ENCODE assay signal across 16 mouse cellular contexts in genomic region chr2:28617498-28618486, GRCm38 (mm10). TPM values are rescaled to one million over a fixed set of nuclear protein-coding genes. Genes with fewer than 3 reads are reported as not detected.
A peak's percentile ranks its signal among the peaks of the same experiment; 100 is the strongest.
DNase-seq lines count a peak whose midpoint lies in the region; ATAC-seq lines count a peak whose summit lies in the region.
"Had no signal": no experiment of that assay in that cellular context is flagged by ENCODE, and none has a peak within 500 bp of the region (broad histone marks: within the 10 kb centered on the region; RNA-seq: fewer than 3 reads in every experiment).

No protein-coding gene starts in this region.

- 0 out of 2 replicates have a peak, but pooled peaks cover 3% of the 10 kb centered on the region for H3K4me1 ChIP-seq in intestine, embryonic 14.5 days (replicated peaks; ENCODE audit: control insufficient read depth, insufficient read depth, low read length)
- 0 out of 2 replicates have a peak, but pooled peaks cover 3% of the 10 kb centered on the region for H3K4me1 ChIP-seq in intestine, embryonic 16.5 days (ENCODE audit: control insufficient read depth, insufficient read depth, low read length)
- H3K4me1 ChIP-seq in liver, embryonic 12.5 days = peaks cover 83% of the 10 kb centered on the region
- H3K4me1 ChIP-seq: midbrain, embryonic 12.5 days had no signal

- H3K9ac ChIP-seq in intestine, embryonic 14.5 days (ENCODE audit: low read length) = no peak overlapping the region
- no peak overlapping the region for H3K9ac ChIP-seq in intestine, embryonic 16.5 days (ENCODE audit: low read depth, low read length)
- H3K9ac ChIP-seq in liver, embryonic 12.5 days = peak overlapping the region; percentile 88
- H3K9ac ChIP-seq: hindbrain, embryonic 13.5 days; midbrain, embryonic 12.5 days had no signal

- H3K4me3 ChIP-seq in intestine, embryonic 14.5 days (ENCODE audit: low read depth, low read length) = no peak overlapping the region
- H3K4me3 ChIP-seq in intestine, embryonic 16.5 days (ENCODE audit: low read length) = no peak overlapping the region
- peak overlapping the region; percentile 78 for H3K4me3 ChIP-seq in liver, embryonic 12.5 days
- H3K4me3 ChIP-seq: hindbrain, embryonic 13.5 days; midbrain, embryonic 12.5 days had no signal

- H3K9me3 ChIP-seq in intestine, embryonic 14.5 days (ENCODE audit: control insufficient read depth, low read length) = no peaks in the 10 kb centered on the region
- H3K9me3 ChIP-seq in intestine, embryonic 16.5 days (ENCODE audit: control insufficient read depth, low read length) = no peaks in the 10 kb centered on the region
- no peaks in the 10 kb centered on the region for H3K9me3 ChIP-seq in liver, embryonic 12.5 days (replicated peaks)
- H3K9me3 ChIP-seq: hindbrain, embryonic 13.5 days; midbrain, embryonic 12.5 days had no signal

- H3K27ac ChIP-seq in intestine, embryonic 14.5 days (ENCODE audit: low read depth) = no peak overlapping the region
- H3K27ac ChIP-seq in intestine, embryonic 16.5 days (ENCODE audit: low read length) = no peak overlapping the region
- peak overlapping the region; percentile 97 for H3K27ac ChIP-seq in liver, embryonic 12.5 days
- H3K27ac ChIP-seq: hindbrain, embryonic 13.5 days; midbrain, embryonic 12.5 days had no signal

- H3K4me2 ChIP-seq in intestine, embryonic 14.5 days (ENCODE audit: low read length) = no peak overlapping the region
- no peak overlapping the region for H3K4me2 ChIP-seq in intestine, embryonic 16.5 days (ENCODE audit: low read depth, low read length)
- H3K4me2 ChIP-seq in liver, embryonic 12.5 days = peak overlapping the region; percentile 82
- H3K4me2 ChIP-seq: hindbrain, embryonic 13.5 days; midbrain, embryonic 12.5 days had no signal

- ATAC-seq in intestine, embryonic 14.5 days (replicated peaks; ENCODE audit: low FRiP score, low TSS enrichment, low read depth) = peak; percentile 47; the same call in 1 of the 2 replicates
- ATAC-seq in intestine, embryonic 16.5 days = no peak
- ATAC-seq in liver, embryonic 12.5 days = peak; percentile 50
- ATAC-seq: activated CD4-positive, CD25-positive, alpha-beta regulatory T cell, adult 4 months had no signal

- H3K27me3 ChIP-seq in intestine, embryonic 14.5 days (replicated peaks; ENCODE audit: control insufficient read depth, insufficient read depth, low read length) = peaks cover 17% of the 10 kb centered on the region
- H3K27me3 ChIP-seq in intestine, embryonic 16.5 days (replicated peaks; ENCODE audit: control insufficient read depth, insufficient read depth, low read length) = peaks cover 10% of the 10 kb centered on the region
- no peaks in the 10 kb centered on the region for H3K27me3 ChIP-seq in liver, embryonic 12.5 days (replicated peaks)

- no peak for DNase-seq in intestine, embryonic 14.5 days (ENCODE audit: low spot score)
- peak; percentile 17 for DNase-seq in spleen, adult 12 weeks (ENCODE audit: low spot score)
- DNase-seq in spleen, postnatal 14 days (ENCODE audit: low spot score in 2 of 2) = no peak
- no peak for DNase-seq in urinary bladder, postnatal 4 days (ENCODE audit: low spot score in 2 of 2)
- no peak for DNase-seq in retina, postnatal 1 day
- DNase-seq: adrenal gland, postnatal 25 days; cerebellum, adult 9-10 months; gastrocnemius, postnatal 10 days; kidney, adult 18-20 months; right cerebral cortex, postnatal 14 days; thymus, adult 18-20 months had no signal

- 73% methylated on average over 8 of the region's 8 CpGs for WGBS in intestine, embryonic 14.5 days
- WGBS in intestine, embryonic 16.5 days = 80% methylated on average over 8 of the region's 8 CpGs
- WGBS in liver, embryonic 12.5 days (ENCODE audit: insufficient replicate concordance) = 36% methylated on average over 8 of the region's 8 CpGs

- no peaks in the 10 kb centered on the region for H3K36me3 ChIP-seq in intestine, embryonic 14.5 days (ENCODE audit: control insufficient read depth, insufficient read depth, low read length)
- no peaks in the 10 kb centered on the region for H3K36me3 ChIP-seq in intestine, embryonic 16.5 days (ENCODE audit: control insufficient read depth, insufficient read depth, low read length)
- H3K36me3 ChIP-seq in liver, embryonic 12.5 days = peaks cover 60% of the 10 kb centered on the region
- H3K36me3 ChIP-seq: hindbrain, embryonic 13.5 days; midbrain, embryonic 12.5 days had no signal

RNA-seq across cellular contexts. Expression of gene Gfi1b, which starts 4.0 kb away (rescaled TPM):
- 0.27 TPM in 1 of 2 replicates, not detected in the other for polyA plus RNA-seq in intestine, embryonic 14.5 days (2014; fragmentation: Nextera tagmentation; extraction: Ambion mirVana)
- 1.1 and 2.5 TPM in 2 replicates for polyA plus RNA-seq in intestine, embryonic 16.5 days (2015; fragmentation: Nextera tagmentation; extraction: Ambion mirVana)
- 117 and 121 TPM in 2 replicates for polyA plus RNA-seq in liver, embryonic 12.5 days (2016; fragmentation: Nextera tagmentation; extraction: Ambion mirVana)

RNA-seq across cellular contexts. Expression of gene Tsc1, which starts 23.2 kb away (rescaled TPM):
- polyA plus RNA-seq in intestine, embryonic 14.5 days (2014; fragmentation: Nextera tagmentation; extraction: Ambion mirVana) = 17.2 and 19.4 TPM in 2 replicates
- polyA plus RNA-seq in intestine, embryonic 16.5 days (2015; fragmentation: Nextera tagmentation; extraction: Ambion mirVana) = 12.6 and 13.8 TPM in 2 replicates
- polyA plus RNA-seq in liver, embryonic 12.5 days (2016; fragmentation: Nextera tagmentation; extraction: Ambion mirVana) = 12.5 and 13.6 TPM in 2 replicates

RNA-seq across cellular contexts. Expression of gene Gtf3c5, which starts 34.2 kb away (rescaled TPM):
- 30.4 and 30.5 TPM in 2 replicates for polyA plus RNA-seq in intestine, embryonic 14.5 days (2014; fragmentation: Nextera tagmentation; extraction: Ambion mirVana)
- polyA plus RNA-seq in intestine, embryonic 16.5 days (2015; fragmentation: Nextera tagmentation; extraction: Ambion mirVana) = 27.5 and 32.2 TPM in 2 replicates
- 24.9 and 26.3 TPM in 2 replicates for polyA plus RNA-seq in liver, embryonic 12.5 days (2016; fragmentation: Nextera tagmentation; extraction: Ambion mirVana)

RNA-seq across cellular contexts. Expression of gene Cel, which starts 54.6 kb away (rescaled TPM):
- polyA plus RNA-seq in intestine, embryonic 14.5 days (2014; fragmentation: Nextera tagmentation; extraction: Ambion mirVana) = 67.3 TPM in 1 of 2 replicates, not detected in the other
- 383 and 542 TPM in 2 replicates for polyA plus RNA-seq in intestine, embryonic 16.5 days (2015; fragmentation: Nextera tagmentation; extraction: Ambion mirVana)
- polyA plus RNA-seq in liver, embryonic 12.5 days (2016; fragmentation: Nextera tagmentation; extraction: Ambion mirVana) = not detected in 2 replicates
- polyA plus RNA-seq: activated CD4-positive, CD25-positive, alpha-beta regulatory T cell, adult 4 months; midbrain, embryonic 12.5 days had no signal

Comparison
In these comparisons a context has a peak if more than half of its experiments do, and no peak if none do; other contexts are left out.
1. RNA of gene Gfi1b, which starts 4.0 kb away (polyA plus RNA-seq): 117 to 121 TPM in liver, embryonic 12.5 days; 1.1 to 2.5 TPM in intestine, embryonic 16.5 days and 0.27 TPM in intestine, embryonic 14.5 days; every median in the first group is over 10 times any median in the second.